Mouse (Mus musculus) heart, embryonic 11.5 days (tissue): ENCODE results near the gene Chchd5. TPM values are rescaled to one million over a fixed set of nuclear protein-coding genes. Genes with fewer than 3 reads are reported as not detected.

ENCODE experiments used
- ATAC-seq: fragments of 200-750 bp; cut with Nextera tagmentation; replicated peaks from 2 replicates; pipeline ENCODE4 v1.8.0; 2017; ENCODE audit warnings: moderate library complexity; ENCODE audit not compliant: insufficient number of reproducible peaks, low FRiP score, low TSS enrichment
- H3K27ac ChIP-seq: fragments of 300-500 bp; sonication (generic); 2 replicates; pipeline ENCODE4 v1.5.1; 2014; ENCODE audit warnings: mild to moderate bottlenecking, low read depth, low read length
- H3K27me3 ChIP-seq: fragments of 300-500 bp; sonication (generic); 2 replicates; pipeline ENCODE4 v1.6.1; 2014; ENCODE audit warnings: mild to moderate bottlenecking, low read length, mixed read lengths; ENCODE audit not compliant: control insufficient read depth, insufficient read depth
- H3K36me3 ChIP-seq: fragments of 300-500 bp; sonication (generic); 2 replicates; pipeline ENCODE4 v1.6.1; 2014; ENCODE audit warnings: mild to moderate bottlenecking, low read length, moderate library complexity, mixed read lengths; ENCODE audit not compliant: control insufficient read depth, insufficient read depth
- H3K4me1 ChIP-seq: fragments of 300-500 bp; sonication (generic); 2 replicates; pipeline ENCODE4 v1.6.1; 2014; ENCODE audit warnings: low read length; ENCODE audit not compliant: control insufficient read depth, insufficient read depth
- H3K4me2 ChIP-seq: fragments of 300-500 bp; sonication (generic); 2 replicates; pipeline ENCODE4 v1.6.1; 2014; ENCODE audit warnings: mild to moderate bottlenecking, moderate library complexity
- H3K4me3 ChIP-seq: fragments of 300-500 bp; sonication (generic); 2 replicates; pipeline ENCODE4 v1.5.1; 2014; ENCODE audit warnings: low read depth, low read length
- H3K9ac ChIP-seq: fragments of 300-500 bp; sonication (generic); 2 replicates; pipeline ENCODE4 v1.6.1; 2014; ENCODE audit warnings: mild to moderate bottlenecking, low read depth, low read length, moderate library complexity
- H3K9me3 ChIP-seq: fragments of 300-500 bp; sonication (generic); replicated peaks from 2 replicates; pipeline ENCODE4 v1.6.1; 2016; ENCODE audit warnings: low read length; ENCODE audit not compliant: control insufficient read depth
- WGBS: fragments of 180-500 bp; shearing (Covaris S2); extraction: QIAGEN DNeasy Blood & Tissue Kit; methylation state at CpG from one replicate; pipeline ENCODE4 v1.1.7; 2014; ENCODE audit not compliant: insufficient replicate concordance; 5-methylcytosine and 5-hydroxymethylcytosine counted together
- polyA plus RNA-seq: library from polyadenylated mRNA; unstranded; fragments of >200 nt; fragmentation: Nextera tagmentation; extraction: Ambion mirVana; gene quantifications from 2 replicates; pipeline ENCODE4 v1.2.1, GENCODE M21; 2014

The Chchd5 gene
- polyA plus RNA-seq: 18.2 and 20.1 TPM in 2 replicates

DNA sequence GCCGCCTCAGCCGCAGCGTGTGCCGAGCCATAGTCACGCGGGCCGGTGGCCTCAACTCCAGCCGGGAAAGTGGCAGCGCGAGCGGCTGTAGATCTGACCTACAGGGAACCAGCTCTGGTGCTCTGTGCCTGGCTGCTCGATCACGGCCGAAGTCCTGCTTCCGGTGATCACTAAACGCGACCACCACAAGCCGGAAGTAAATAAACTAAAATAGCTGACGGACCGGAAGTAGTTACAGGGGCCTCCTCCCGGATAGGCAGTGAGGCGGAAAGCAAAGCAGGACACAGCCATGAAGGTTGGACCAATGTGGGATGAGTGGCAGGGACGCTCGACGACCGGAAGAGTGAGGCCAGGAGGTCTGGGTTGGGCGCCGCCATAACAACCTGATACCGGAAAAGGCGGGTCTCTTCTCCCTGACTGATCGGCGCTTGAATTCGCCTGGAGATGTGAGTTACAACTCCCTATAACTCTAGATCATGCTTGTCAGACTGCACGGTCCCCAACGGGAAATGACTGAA, at the start of gene Chchd5:
Chchd5 (plus strand) TSS at position 289 of the 518 bp plus-strand sequence.
- peak; percentile 98 for ATAC-seq
- Histone ChIP-seq H3K27ac (peak within 1 kb of the TSS; percentile 91), H3K4me2 (peak within 1 kb of the TSS; percentile 83), H3K9ac (peak within 1 kb of the TSS; percentile 91), H3K9me3 (no peaks in the 10 kb centered on the region; the same call in 1 of the 2 replicates), H3K4me1 (peaks cover 10% of the 10 kb centered on the region; the same call in 1 of the 2 replicates), H3K4me3 (peak within 1 kb of the TSS; percentile 72), H3K36me3 (peaks cover 25% of the 10 kb centered on the region), H3K27me3 (no peaks in the 10 kb centered on the region)
- WGBS: under 1% methylated on average over 35 of the region's 35 CpGs

DNA sequence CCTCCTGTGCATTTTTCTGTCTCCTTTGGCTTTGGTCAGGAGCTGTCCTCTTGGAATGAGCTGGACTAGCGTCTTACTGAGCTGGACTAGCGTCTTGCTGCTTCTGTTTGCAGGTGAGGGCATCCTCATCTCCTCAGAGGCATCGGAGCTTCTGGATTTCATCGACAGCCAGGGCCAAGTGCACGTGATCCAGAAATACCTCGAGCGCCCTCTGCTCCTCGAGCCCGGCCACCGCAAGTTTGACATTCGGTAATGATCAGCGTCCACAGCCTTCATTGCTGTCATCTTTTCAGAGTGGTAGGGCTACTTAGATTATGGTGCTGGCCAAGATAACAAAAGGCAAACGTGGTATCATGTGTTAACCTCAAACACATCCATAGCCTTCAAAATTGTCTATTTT, 48.4 kb upstream of the Chchd5 start:
- no peak for ATAC-seq
- Histone ChIP-seq H3K4me3 (no peak overlapping the region), H3K27ac (no peak overlapping the region), H3K4me2 (no peak overlapping the region), H3K36me3 (peaks cover 16% of the 10 kb centered on the region), H3K9ac (no peak overlapping the region), H3K27me3 (no peaks in the 10 kb centered on the region), H3K4me1 (no peaks in the 10 kb centered on the region), H3K9me3 (no peaks in the 10 kb centered on the region)
- 54% methylated on average over 13 of the region's 13 CpGs for WGBS

DNA sequence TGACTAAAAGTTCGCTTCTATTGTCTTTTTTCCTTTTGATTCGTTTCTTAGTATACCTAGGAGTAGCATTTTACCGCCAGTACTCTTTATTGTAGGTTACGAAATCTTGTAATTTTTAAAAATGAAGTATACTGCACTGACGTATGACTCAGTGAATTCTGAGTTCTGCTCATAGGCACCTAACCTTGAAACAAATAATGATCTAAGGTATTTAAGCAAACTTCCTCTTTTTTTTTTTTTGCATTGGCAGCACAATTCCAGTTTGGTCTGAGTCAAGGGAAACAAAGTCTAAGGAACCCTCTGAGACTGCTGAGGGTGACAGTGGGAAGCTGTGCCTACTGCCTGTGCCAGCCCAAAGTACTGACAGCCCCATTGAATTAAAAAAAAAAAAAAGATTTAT, 46.0 kb upstream of the Chchd5 start:
- H3K9me3 ChIP-seq: no peaks in the 10 kb centered on the region
- no peak for ATAC-seq
- no peak overlapping the region for H3K9ac ChIP-seq
- no peak overlapping the region for H3K4me3 ChIP-seq
- H3K4me1 ChIP-seq: no peaks in the 10 kb centered on the region
- H3K4me2 ChIP-seq: no peak overlapping the region
- no peak overlapping the region for H3K27ac ChIP-seq
- H3K36me3 ChIP-seq: peaks cover 11% of the 10 kb centered on the region; the same call in 1 of the 2 replicates
- 88% methylated on average over 5 of the region's 5 CpGs for WGBS
- no peaks in the 10 kb centered on the region for H3K27me3 ChIP-seq

DNA sequence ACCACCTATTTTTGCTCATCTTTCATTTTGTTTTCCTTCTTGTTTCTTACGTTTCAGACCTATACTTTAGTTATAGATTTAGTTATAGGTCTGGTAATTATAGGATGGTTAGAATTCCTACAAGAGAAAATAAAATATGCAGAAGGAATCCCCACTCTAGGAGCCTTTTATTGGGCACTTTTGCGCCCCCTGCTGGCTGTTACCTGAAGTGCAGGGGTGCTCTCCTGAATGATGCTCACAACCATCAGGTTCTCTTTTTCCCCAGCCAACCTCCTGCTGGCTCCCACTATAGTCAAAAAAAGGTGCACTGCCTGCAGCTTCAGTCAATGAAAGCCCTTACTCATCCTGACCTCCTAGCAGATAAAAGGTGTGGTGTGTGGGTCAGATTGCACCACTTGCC, 44.5 kb upstream of the Chchd5 start:
- H3K4me2 ChIP-seq: no peak overlapping the region
- no peaks in the 10 kb centered on the region for H3K9me3 ChIP-seq
- no peak overlapping the region for H3K4me3 ChIP-seq
- H3K4me1 ChIP-seq: 0 out of 2 replicates have a peak, but pooled peaks cover 2% of the 10 kb centered on the region
- H3K36me3 ChIP-seq: peaks cover 13% of the 10 kb centered on the region
- 52% methylated on average over 2 of the region's 2 CpGs for WGBS
- H3K27ac ChIP-seq: no peak overlapping the region
- H3K9ac ChIP-seq: no peak overlapping the region
- ATAC-seq: no peak
- H3K27me3 ChIP-seq: no peaks in the 10 kb centered on the region

DNA sequence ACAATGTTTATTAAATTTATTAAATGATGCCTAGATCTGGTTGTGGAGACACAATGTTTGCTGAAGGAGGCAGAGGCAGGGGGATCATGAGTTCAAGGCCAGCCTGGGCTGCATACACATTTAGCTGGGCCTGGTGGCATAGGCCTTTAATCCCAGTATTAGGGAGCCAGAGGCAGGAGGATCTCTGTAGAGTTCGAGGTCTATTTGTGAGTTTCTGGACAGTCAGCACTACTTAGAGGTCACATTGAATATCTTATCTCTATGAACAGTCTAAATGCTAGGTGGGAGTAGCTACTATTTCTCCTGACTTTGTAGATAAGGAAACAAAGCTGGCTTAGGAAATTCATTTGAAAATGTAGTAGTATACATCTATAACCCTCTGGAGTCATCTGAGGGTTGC, 42.0 kb upstream of the Chchd5 start:
- WGBS: 90% methylated on average over 1 of the region's 1 CpGs
- no peaks in the 10 kb centered on the region for H3K27me3 ChIP-seq
- no peak overlapping the region for H3K4me3 ChIP-seq
- no peak overlapping the region for H3K4me2 ChIP-seq
- H3K27ac ChIP-seq: no peak overlapping the region
- 0 out of 2 replicates have a peak, but pooled peaks cover 3% of the 10 kb centered on the region for H3K4me1 ChIP-seq
- peaks cover 11% of the 10 kb centered on the region for H3K36me3 ChIP-seq
- no peaks in the 10 kb centered on the region for H3K9me3 ChIP-seq
- no peak for ATAC-seq
- no peak overlapping the region for H3K9ac ChIP-seq

DNA sequence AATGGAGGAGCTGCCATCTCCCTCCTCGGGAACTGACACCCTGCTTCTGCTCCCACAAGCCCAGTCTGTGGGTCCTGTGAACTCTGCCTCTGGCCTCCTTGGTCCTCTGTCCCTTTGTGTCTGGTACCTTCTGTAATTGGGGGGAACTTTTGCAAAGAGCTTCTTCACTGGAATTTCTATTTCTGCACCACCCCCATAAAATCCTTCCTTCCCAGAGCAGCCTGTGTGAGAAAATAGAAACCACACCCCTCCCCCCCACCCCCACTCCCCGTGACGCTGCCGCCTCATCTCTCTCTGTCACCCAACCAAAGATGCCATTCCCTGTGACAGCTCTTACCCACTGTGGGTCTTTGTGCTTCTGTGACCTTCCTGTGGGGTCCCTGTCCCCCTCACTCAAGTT, 39.1 kb upstream of the Chchd5 start:
- Histone ChIP-seq H3K27me3 (no peaks in the 10 kb centered on the region), H3K9ac (no peak overlapping the region), H3K4me2 (no peak overlapping the region), H3K4me3 (no peak overlapping the region), H3K36me3 (peaks cover 10% of the 10 kb centered on the region), H3K9me3 (no peaks in the 10 kb centered on the region), H3K27ac (no peak overlapping the region), H3K4me1 (0 out of 2 replicates have a peak, but pooled peaks cover 3% of the 10 kb centered on the region)
- ATAC-seq: no peak
- WGBS: 36% methylated on average over 4 of the region's 4 CpGs

DNA sequence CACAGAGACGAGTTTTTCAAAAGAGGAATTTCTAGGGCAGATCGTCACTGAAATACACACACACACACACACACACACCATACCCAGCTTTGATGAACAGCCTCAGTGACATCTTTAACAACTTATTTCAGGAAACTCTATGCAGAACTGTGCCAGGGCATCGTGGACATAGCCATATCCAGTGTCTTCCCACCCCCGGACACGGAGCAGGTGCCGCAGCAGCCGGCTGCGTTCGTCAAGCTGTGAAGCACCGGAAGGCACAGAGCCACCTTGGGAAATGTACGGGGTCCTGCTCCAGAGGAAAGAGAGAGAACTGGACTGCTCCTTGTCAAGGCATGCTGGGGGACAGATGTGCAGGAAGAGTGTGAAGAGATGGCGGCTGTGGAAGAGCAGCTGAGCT, 36.7 kb upstream of the Chchd5 start:
- Histone ChIP-seq H3K27ac (no peak overlapping the region), H3K4me1 (0 out of 2 replicates have a peak, but pooled peaks cover 3% of the 10 kb centered on the region), H3K9me3 (no peaks in the 10 kb centered on the region), H3K27me3 (no peaks in the 10 kb centered on the region), H3K4me2 (no peak overlapping the region), H3K9ac (no peak overlapping the region), H3K36me3 (peaks cover 7% of the 10 kb centered on the region), H3K4me3 (no peak overlapping the region)
- no peak for ATAC-seq
- 86% methylated on average over 12 of the region's 12 CpGs for WGBS

DNA sequence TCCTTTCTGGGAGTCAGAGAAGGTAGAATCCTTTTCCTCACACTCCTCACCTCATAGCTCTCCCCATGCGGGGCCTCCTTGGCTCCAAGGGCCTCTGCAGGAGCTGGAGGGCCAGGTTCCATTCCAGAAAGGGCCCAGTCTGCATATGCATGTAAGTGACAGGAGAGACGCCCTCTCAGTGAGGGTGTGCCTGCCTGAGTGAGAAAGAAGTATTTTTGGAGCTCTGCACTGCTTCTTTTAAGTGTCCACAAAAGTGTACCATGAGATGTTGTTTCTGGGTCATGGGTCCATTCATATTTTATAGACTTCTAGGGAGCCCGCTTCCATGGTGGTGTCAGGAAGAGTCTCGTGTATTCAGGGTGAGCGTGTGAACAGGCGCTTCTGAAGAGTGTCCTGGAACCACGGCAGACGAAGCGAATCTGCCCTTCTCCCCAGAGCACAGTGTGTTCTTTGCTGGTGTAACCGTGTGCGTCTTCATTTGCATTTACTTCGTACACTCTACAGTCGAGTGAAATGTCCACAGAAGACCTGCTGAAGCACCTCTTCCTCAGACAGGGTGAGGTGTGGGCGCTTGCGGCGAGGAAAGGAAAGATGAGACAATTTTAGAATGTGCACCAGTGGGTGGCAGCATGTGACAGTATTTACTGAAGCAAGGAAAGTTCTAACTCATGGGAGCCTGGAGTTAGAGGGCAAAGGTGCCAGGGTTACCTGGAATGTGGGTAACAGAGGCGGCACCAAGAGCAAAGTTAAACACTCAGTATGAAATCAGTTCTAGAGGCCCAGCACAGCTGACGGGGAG, 35.4 kb upstream of the Chchd5 start:
- Histone ChIP-seq H3K4me3 (no peak overlapping the region), H3K4me1 (0 out of 2 replicates have a peak, but pooled peaks cover 3% of the 10 kb centered on the region), H3K4me2 (no peak overlapping the region), H3K27me3 (no peaks in the 10 kb centered on the region), H3K36me3 (peaks cover 5% of the 10 kb centered on the region), H3K9me3 (no peaks in the 10 kb centered on the region), H3K27ac (no peak overlapping the region), H3K9ac (no peak overlapping the region)
- 80% methylated on average over 18 of the region's 18 CpGs for WGBS
- no peak for ATAC-seq
